In genomic region chr15:101708683-101709082, GRCm38 (mm10) we compare ENCODE assay signal across 18 mouse cellular contexts. TPM values are rescaled to one million over a fixed set of nuclear protein-coding genes. Genes with fewer than 3 reads are reported as not detected.
A peak's percentile ranks its signal among the peaks of the same experiment; 100 is the strongest.
DNase-seq lines count a peak whose midpoint lies in the region; ATAC-seq and TF ChIP-seq lines count a peak whose summit lies in the region.
"Had no signal": no experiment of that assay in that cellular context is flagged by ENCODE, and none has a peak within 500 bp of the region (broad histone marks: within the 10 kb centered on the region; RNA-seq: fewer than 3 reads in every experiment).

No protein-coding gene starts in this region.

- H3K4me2 ChIP-seq in kidney, postnatal 0 days (ENCODE audit: low read length), result no peak overlapping the region
- no peak overlapping the region for H3K4me2 ChIP-seq in midbrain, postnatal 0 days (ENCODE audit: low read depth, low read length, poor library complexity, severe bottlenecking)
- H3K4me2 ChIP-seq: neural tube, embryonic 13.5 days had no signal

- peak; percentile 16; the same call in 1 of the 2 replicates for TF ChIP-seq CTCF in cerebellum, adult 2 months (IDR thresholded peaks at IDR 0.05; ENCODE audit: borderline replicate concordance, insufficient read depth, low read depth, low read length)
- TF ChIP-seq CTCF in kidney, postnatal 0 days (IDR thresholded peaks at IDR 0.05; ENCODE audit: low read depth), result peak; percentile 43; the same call in 1 of the 2 replicates
- TF ChIP-seq CTCF in midbrain, postnatal 0 days (IDR thresholded peaks at IDR 0.05), result peak; percentile 17; the same call in 1 of the 2 replicates

- WGBS in cerebellum, adult 2 months, result 36% methylated on average over 11 of the region's 11 CpGs
- WGBS in kidney, postnatal 0 days, result 65% methylated on average over 11 of the region's 11 CpGs
- 67% methylated on average over 11 of the region's 11 CpGs for WGBS in midbrain, postnatal 0 days
- 67% methylated on average over 11 of the region's 11 CpGs for WGBS in midbrain, embryonic 10.5 days

- DNase-seq in cerebellum, adult 2 months, result peak in 1 of 2 experiments; percentile 12
- DNase-seq in cerebellum, adult 11 months, result no peak
- no peak for DNase-seq in kidney, postnatal 0 days (ENCODE audit: low spot score)
- DNase-seq in kidney, adult 9 months, result no peak
- DNase-seq in midbrain, postnatal 0 days (ENCODE audit: low spot score), result no peak
- no peak for DNase-seq in midbrain, embryonic 10.5 days (ENCODE audit: low spot score)
- DNase-seq in cerebellum, postnatal 10 days, result peak; percentile 21 to 26
- no peak for DNase-seq in spleen, postnatal 4 days (ENCODE audit: low spot score in 2 of 2)
- DNase-seq: forebrain, postnatal 0 days; heart, postnatal 36 days; kidney, postnatal 25 days had no signal

- H3K4me3 ChIP-seq in cerebellum, adult 2 months (replicated peaks; ENCODE audit: insufficient read depth, low read depth, low read length), result no peak overlapping the region
- no peak overlapping the region for H3K4me3 ChIP-seq in kidney, postnatal 0 days (replicated peaks; ENCODE audit: low read depth, low read length)
- no peak overlapping the region for H3K4me3 ChIP-seq in midbrain, postnatal 0 days (ENCODE audit: low read depth, low read length)
- H3K4me3 ChIP-seq in midbrain, embryonic 10.5 days, result no peak overlapping the region
- H3K4me3 ChIP-seq: neural tube, embryonic 13.5 days had no signal

- no peak overlapping the region for H3K27ac ChIP-seq in cerebellum, adult 2 months (ENCODE audit: insufficient read depth, low read length)
- no peak overlapping the region for H3K27ac ChIP-seq in kidney, postnatal 0 days
- no peak overlapping the region for H3K27ac ChIP-seq in midbrain, postnatal 0 days (ENCODE audit: low read depth, low read length)
- H3K27ac ChIP-seq in midbrain, embryonic 10.5 days (replicated peaks), result no peak overlapping the region
- H3K27ac ChIP-seq: neural tube, embryonic 13.5 days had no signal

- no peaks in the 10 kb centered on the region for H3K9me3 ChIP-seq in kidney, postnatal 0 days (replicated peaks; ENCODE audit: low read length)
- H3K9me3 ChIP-seq in midbrain, postnatal 0 days (ENCODE audit: low read length), result no peaks in the 10 kb centered on the region
- no peaks in the 10 kb centered on the region for H3K9me3 ChIP-seq in midbrain, embryonic 10.5 days (replicated peaks)
- H3K9me3 ChIP-seq: neural tube, embryonic 13.5 days had no signal

- no peak for TF ChIP-seq POLR2A in cerebellum, adult 2 months (IDR thresholded peaks at IDR 0.05; ENCODE audit: borderline replicate concordance, insufficient read depth, low read length)

- no peak overlapping the region for H3K9ac ChIP-seq in kidney, postnatal 0 days (ENCODE audit: low read depth, low read length)
- no peak overlapping the region for H3K9ac ChIP-seq in midbrain, postnatal 0 days (replicated peaks; ENCODE audit: low read length, poor library complexity, severe bottlenecking)
- H3K9ac ChIP-seq: forebrain, postnatal 0 days; neural tube, embryonic 13.5 days had no signal

- H3K27me3 ChIP-seq in cerebellum, adult 2 months (ENCODE audit: control insufficient read depth, insufficient read depth, low read length), result no peaks in the 10 kb centered on the region; the same call in 1 of the 2 replicates
- no peaks in the 10 kb centered on the region for H3K27me3 ChIP-seq in kidney, postnatal 0 days (ENCODE audit: insufficient read depth, low read length)
- no peaks in the 10 kb centered on the region for H3K27me3 ChIP-seq in midbrain, postnatal 0 days (ENCODE audit: insufficient read depth, low read length)
- H3K27me3 ChIP-seq in midbrain, embryonic 10.5 days (ENCODE audit: low read depth, poor library complexity, severe bottlenecking), result no peaks in the 10 kb centered on the region
- H3K27me3 ChIP-seq: neural tube, embryonic 13.5 days had no signal

- ATAC-seq in kidney, postnatal 0 days (replicated peaks; ENCODE audit: low FRiP score, low read depth), result no peak
- no peak for ATAC-seq in midbrain, postnatal 0 days (ENCODE audit: low FRiP score)
- ATAC-seq: activated CD4-positive, CD25-positive, alpha-beta regulatory T cell, adult 4 months; forebrain, postnatal 0 days; midbrain, embryonic 16.5 days had no signal

- peaks cover 6% of the 10 kb centered on the region for H3K4me1 ChIP-seq in cerebellum, adult 2 months (ENCODE audit: control insufficient read depth, insufficient read depth, low read length)
- H3K4me1 ChIP-seq in kidney, postnatal 0 days (replicated peaks; ENCODE audit: insufficient read depth, low read length), result no peaks in the 10 kb centered on the region
- no peaks in the 10 kb centered on the region; the same call in 1 of the 2 replicates for H3K4me1 ChIP-seq in midbrain, postnatal 0 days (ENCODE audit: insufficient read depth, low read length)
- no peaks in the 10 kb centered on the region; the same call in 1 of the 2 replicates for H3K4me1 ChIP-seq in midbrain, embryonic 10.5 days
- H3K4me1 ChIP-seq: neural tube, embryonic 13.5 days had no signal

- no peaks in the 10 kb centered on the region for H3K36me3 ChIP-seq in kidney, postnatal 0 days (ENCODE audit: insufficient read depth, low read length)
- no peaks in the 10 kb centered on the region for H3K36me3 ChIP-seq in midbrain, postnatal 0 days (ENCODE audit: insufficient read depth, low read length)
- no peaks in the 10 kb centered on the region for H3K36me3 ChIP-seq in midbrain, embryonic 10.5 days
- H3K36me3 ChIP-seq: neural tube, embryonic 13.5 days had no signal

RNA-seq across cellular contexts. Expression of gene Krt5, which starts 4.0 kb away (rescaled TPM):
- 0.08 TPM in 1 of 2 replicates, not detected in the other for polyA plus RNA-seq in cerebellum, adult 2 months (2012; rRNA removed)
- polyA plus RNA-seq in kidney, postnatal 0 days (2015; fragmentation: Nextera tagmentation; extraction: Ambion mirVana), result 0.77 and 3.0 TPM in 2 replicates
- 6.4 TPM in 1 of 2 replicates, not detected in the other for total RNA-seq in midbrain, postnatal 0 days (2014; rRNA removed)
- polyA plus RNA-seq in midbrain, postnatal 0 days (2015; fragmentation: Nextera tagmentation; extraction: Ambion mirVana), result 0.14 TPM in 1 of 2 replicates, not detected in the other
- 0.11 and 0.22 TPM in 2 replicates for polyA plus RNA-seq in midbrain, embryonic 10.5 days (2016; fragmentation: Nextera tagmentation; extraction: Ambion mirVana)
- total RNA-seq: forebrain, postnatal 0 days; gastrocnemius, adult 8-10 months; heart, postnatal 36 days had no signal
- polyA plus RNA-seq: activated CD4-positive, CD25-positive, alpha-beta regulatory T cell, adult 4 months; forebrain, postnatal 0 days had no signal

RNA-seq across cellular contexts. Expression of gene Krt6a, which starts 14.6 kb away (rescaled TPM):
- not detected in 2 replicates for polyA plus RNA-seq in cerebellum, adult 2 months (2012; rRNA removed)
- polyA plus RNA-seq in kidney, postnatal 0 days (2015; fragmentation: Nextera tagmentation; extraction: Ambion mirVana), result not detected in 2 replicates
- not detected in 2 replicates for total RNA-seq in midbrain, postnatal 0 days (2014; rRNA removed)
- not detected in 2 replicates for polyA plus RNA-seq in midbrain, postnatal 0 days (2015; fragmentation: Nextera tagmentation; extraction: Ambion mirVana)
- not detected in 2 replicates for polyA plus RNA-seq in midbrain, embryonic 10.5 days (2016; fragmentation: Nextera tagmentation; extraction: Ambion mirVana)
- total RNA-seq: forebrain, postnatal 0 days; gastrocnemius, adult 8-10 months; heart, adult 8-10 months; heart, postnatal 36 days had no signal
- polyA plus RNA-seq: activated CD4-positive, CD25-positive, alpha-beta regulatory T cell, adult 4 months; forebrain, postnatal 0 days; limb, embryonic 11.5 days; midbrain, embryonic 16.5 days; neural tube, embryonic 13.5 days had no signal

RNA-seq across cellular contexts. Expression of gene Krt6b, which starts 28.6 kb away (rescaled TPM):
- not detected in 2 replicates for polyA plus RNA-seq in cerebellum, adult 2 months (2012; rRNA removed)
- polyA plus RNA-seq in kidney, postnatal 0 days (2015; fragmentation: Nextera tagmentation; extraction: Ambion mirVana), result not detected in 2 replicates
- not detected in 2 replicates for total RNA-seq in midbrain, postnatal 0 days (2014; rRNA removed)
- 0.07 TPM in 1 of 2 replicates, not detected in the other for polyA plus RNA-seq in midbrain, postnatal 0 days (2015; fragmentation: Nextera tagmentation; extraction: Ambion mirVana)
- polyA plus RNA-seq in midbrain, embryonic 10.5 days (2016; fragmentation: Nextera tagmentation; extraction: Ambion mirVana), result not detected in 2 replicates
- total RNA-seq: forebrain, postnatal 0 days; gastrocnemius, adult 8-10 months; heart, adult 8-10 months; heart, postnatal 36 days had no signal
- polyA plus RNA-seq: forebrain, postnatal 0 days; limb, embryonic 11.5 days; midbrain, embryonic 16.5 days; neural tube, embryonic 13.5 days had no signal

RNA-seq across cellular contexts. Expression of gene Krt71, which starts 34.2 kb away (rescaled TPM):
- polyA plus RNA-seq in cerebellum, adult 2 months (2012; rRNA removed), result 0.25 and 0.54 TPM in 2 replicates
- not detected in 2 replicates for polyA plus RNA-seq in kidney, postnatal 0 days (2015; fragmentation: Nextera tagmentation; extraction: Ambion mirVana)
- 2.8 TPM in 1 of 2 replicates, not detected in the other for total RNA-seq in midbrain, postnatal 0 days (2014; rRNA removed)
- polyA plus RNA-seq in midbrain, postnatal 0 days (2015; fragmentation: Nextera tagmentation; extraction: Ambion mirVana), result 0.25 and 0.27 TPM in 2 replicates
- polyA plus RNA-seq in midbrain, embryonic 10.5 days (2016; fragmentation: Nextera tagmentation; extraction: Ambion mirVana), result not detected in 2 replicates
- total RNA-seq: gastrocnemius, adult 8-10 months; heart, adult 8-10 months; heart, postnatal 36 days had no signal
- polyA plus RNA-seq: activated CD4-positive, CD25-positive, alpha-beta regulatory T cell, adult 4 months; forebrain, postnatal 0 days; limb, embryonic 11.5 days; neural tube, embryonic 13.5 days; stomach, embryonic 16.5 days had no signal

Comparison
In these comparisons a context has a peak if more than half of its experiments do, and no peak if none do; other contexts are left out.
1. DNase-seq: peak in cerebellum, postnatal 10 days (2 of 2); none in cerebellum, adult 11 months (single experiment), kidney, postnatal 0 days (single experiment), kidney, adult 9 months (single experiment), midbrain, postnatal 0 days (single experiment), midbrain, embryonic 10.5 days (single experiment) and spleen, postnatal 4 days (0 of 2).
2. Peak in every context shown above with its lines, with median percentiles within 50 percentile points of each other: CTCF ChIP-seq.